In genomic region chr1:35242849-35243248, GRCm38 (mm10) we compare ENCODE assay signal across 17 mouse cellular contexts.
DNase-seq lines count a peak whose midpoint lies in the region; ATAC-seq and TF ChIP-seq lines count a peak whose summit lies in the region.
"Had no signal": no experiment of that assay in that cellular context is flagged by ENCODE, and none has a peak within 500 bp of the region (broad histone marks: within the 10 kb centered on the region; RNA-seq: fewer than 3 reads in every experiment).

No protein-coding gene starts in this region.

- H3K4me2 ChIP-seq in forebrain, embryonic 15.5 days (replicated peaks): 0 out of 2 replicates have a peak overlapping the region, but pooled peaks have one; percentile 7
- peak overlapping the region; percentile 34 for H3K4me2 ChIP-seq in hindbrain, embryonic 15.5 days
- peak overlapping the region; percentile 20 for H3K4me2 ChIP-seq in midbrain, postnatal 0 days (ENCODE audit: low read depth, low read length, poor library complexity, severe bottlenecking)
- H3K4me2 ChIP-seq: embryonic facial prominence, embryonic 15.5 days; stomach, embryonic 15.5 days had no signal

- TF ChIP-seq CTCF in midbrain, postnatal 0 days (IDR thresholded peaks at IDR 0.05): no peak

- DNase-seq in brain, adult 2 months (ENCODE audit: low read depth, low spot score): peak; percentile 4
- DNase-seq in midbrain, postnatal 0 days (ENCODE audit: low spot score): peak; percentile 30
- no peak for DNase-seq in ovary, postnatal 14 days (ENCODE audit: low spot score)
- DNase-seq in liver: no peak
- no peak for DNase-seq in thymus, postnatal 10 days (ENCODE audit: low spot score in 2 of 2)
- DNase-seq: cerebellum, postnatal 10 days; embryo, embryonic 11 days; gastrocnemius, postnatal 14 days; layer of hippocampus, postnatal 36 days; lung, adult 2 months; lung, postnatal 36 days; spleen, adult 18-20 months; thymus, postnatal 25 days had no signal

- H3K4me1 ChIP-seq in forebrain, embryonic 15.5 days: peaks cover 10% of the 10 kb centered on the region; the same call in 1 of the 2 replicates
- peaks cover 21% of the 10 kb centered on the region for H3K4me1 ChIP-seq in hindbrain, embryonic 15.5 days (replicated peaks)
- no peaks in the 10 kb centered on the region for H3K4me1 ChIP-seq in midbrain, postnatal 0 days (ENCODE audit: insufficient read depth, low read length)
- H3K4me1 ChIP-seq: embryonic facial prominence, embryonic 15.5 days; stomach, embryonic 15.5 days had no signal

- peak overlapping the region; percentile 36 for H3K27ac ChIP-seq in forebrain, embryonic 15.5 days (replicated peaks)
- H3K27ac ChIP-seq in hindbrain, embryonic 15.5 days (replicated peaks): peak overlapping the region; percentile 64
- H3K27ac ChIP-seq in midbrain, postnatal 0 days (ENCODE audit: low read depth, low read length): peak overlapping the region; percentile 62
- H3K27ac ChIP-seq: embryonic facial prominence, embryonic 15.5 days; stomach, embryonic 15.5 days had no signal

- H3K9me3 ChIP-seq in forebrain, embryonic 15.5 days: no peaks in the 10 kb centered on the region
- H3K9me3 ChIP-seq in hindbrain, embryonic 15.5 days: no peaks in the 10 kb centered on the region
- H3K9me3 ChIP-seq in midbrain, postnatal 0 days (ENCODE audit: low read length): no peaks in the 10 kb centered on the region
- H3K9me3 ChIP-seq: embryonic facial prominence, embryonic 15.5 days; stomach, embryonic 15.5 days had no signal

- no peaks in the 10 kb centered on the region for H3K27me3 ChIP-seq in forebrain, embryonic 15.5 days
- H3K27me3 ChIP-seq in hindbrain, embryonic 15.5 days: no peaks in the 10 kb centered on the region
- no peaks in the 10 kb centered on the region for H3K27me3 ChIP-seq in midbrain, postnatal 0 days (ENCODE audit: insufficient read depth, low read length)
- H3K27me3 ChIP-seq: embryonic facial prominence, embryonic 15.5 days; stomach, embryonic 15.5 days had no signal

- peak; percentile 66 for ATAC-seq in forebrain, embryonic 15.5 days (replicated peaks)
- ATAC-seq in hindbrain, embryonic 15.5 days (ENCODE audit: low FRiP score, low read depth): peak; percentile 51
- ATAC-seq in midbrain, postnatal 0 days (ENCODE audit: low FRiP score): peak; percentile 75

- no peak overlapping the region for H3K4me3 ChIP-seq in forebrain, embryonic 15.5 days
- H3K4me3 ChIP-seq in hindbrain, embryonic 15.5 days: no peak overlapping the region
- H3K4me3 ChIP-seq in midbrain, postnatal 0 days (ENCODE audit: low read depth, low read length): peak overlapping the region; percentile 12; the same call in 1 of the 2 replicates
- H3K4me3 ChIP-seq: embryonic facial prominence, embryonic 15.5 days; stomach, embryonic 15.5 days had no signal

- no peaks in the 10 kb centered on the region for H3K36me3 ChIP-seq in forebrain, embryonic 15.5 days
- H3K36me3 ChIP-seq in hindbrain, embryonic 15.5 days: no peaks in the 10 kb centered on the region
- no peaks in the 10 kb centered on the region for H3K36me3 ChIP-seq in midbrain, postnatal 0 days (ENCODE audit: insufficient read depth, low read length)
- H3K36me3 ChIP-seq: embryonic facial prominence, embryonic 15.5 days; stomach, embryonic 15.5 days had no signal

- WGBS in forebrain, embryonic 15.5 days: 40% methylated on average over 6 of the region's 6 CpGs
- 36% methylated on average over 6 of the region's 6 CpGs for WGBS in hindbrain, embryonic 15.5 days
- WGBS in midbrain, postnatal 0 days: 28% methylated on average over 6 of the region's 6 CpGs

- no peak overlapping the region for H3K9ac ChIP-seq in forebrain, embryonic 15.5 days (replicated peaks)
- no peak overlapping the region for H3K9ac ChIP-seq in hindbrain, embryonic 15.5 days
- H3K9ac ChIP-seq in midbrain, postnatal 0 days (replicated peaks; ENCODE audit: low read length, poor library complexity, severe bottlenecking): 0 out of 2 replicates have a peak overlapping the region, but pooled peaks have one; percentile 13
- H3K9ac ChIP-seq: embryonic facial prominence, embryonic 15.5 days; stomach, embryonic 15.5 days had no signal

Comparison
In these comparisons a context has a peak if more than half of its experiments do, and no peak if none do; other contexts are left out.
1. DNase-seq: peak in brain, adult 2 months (single experiment) and midbrain, postnatal 0 days (single experiment); none in ovary, postnatal 14 days (single experiment), liver (single experiment) and thymus, postnatal 10 days (0 of 2).
2. Peak in every context shown above with its lines, with median percentiles within 50 percentile points of each other: ATAC-seq, H3K27ac ChIP-seq and H3K4me2 ChIP-seq.